Mouse (Mus musculus) adrenal gland, postnatal 14 days (tissue): ENCODE data around the gene Samd8. TPM values are rescaled to one million over a fixed set of nuclear protein-coding genes. Genes with fewer than 3 reads are reported as not detected.

Experiments
- DNase-seq: peaks from one replicate; pipeline ENCODE4 v3.0.0; 2021; ENCODE audit warnings: mixed read lengths
- long read RNA-seq, 2 experiments: library from polyadenylated mRNA; stranded (forward); transcript quantifications; one replicate each; pipeline ENCODE4 v2.0.0; 2021
- total RNA-seq: library from RNA; stranded (reverse); gene quantifications from 2 replicates; pipeline ENCODE4 v1.2.3, GENCODE M21; 2021

Samd8 gene
- total RNA-seq: 36.1 and 36.9 TPM in 2 replicates
- long read RNA-seq, experiment 1, partial matches to known transcripts: 1 of 8 reads
- long read RNA-seq, experiment 1, other reads (novel, unspliced or antisense): 3 of 8 reads
- long read RNA-seq, experiment 2, partial matches to known transcripts: 0 of 4 reads
- long read RNA-seq, experiment 2, other reads (novel, unspliced or antisense): 0 of 4 reads

DNA sequence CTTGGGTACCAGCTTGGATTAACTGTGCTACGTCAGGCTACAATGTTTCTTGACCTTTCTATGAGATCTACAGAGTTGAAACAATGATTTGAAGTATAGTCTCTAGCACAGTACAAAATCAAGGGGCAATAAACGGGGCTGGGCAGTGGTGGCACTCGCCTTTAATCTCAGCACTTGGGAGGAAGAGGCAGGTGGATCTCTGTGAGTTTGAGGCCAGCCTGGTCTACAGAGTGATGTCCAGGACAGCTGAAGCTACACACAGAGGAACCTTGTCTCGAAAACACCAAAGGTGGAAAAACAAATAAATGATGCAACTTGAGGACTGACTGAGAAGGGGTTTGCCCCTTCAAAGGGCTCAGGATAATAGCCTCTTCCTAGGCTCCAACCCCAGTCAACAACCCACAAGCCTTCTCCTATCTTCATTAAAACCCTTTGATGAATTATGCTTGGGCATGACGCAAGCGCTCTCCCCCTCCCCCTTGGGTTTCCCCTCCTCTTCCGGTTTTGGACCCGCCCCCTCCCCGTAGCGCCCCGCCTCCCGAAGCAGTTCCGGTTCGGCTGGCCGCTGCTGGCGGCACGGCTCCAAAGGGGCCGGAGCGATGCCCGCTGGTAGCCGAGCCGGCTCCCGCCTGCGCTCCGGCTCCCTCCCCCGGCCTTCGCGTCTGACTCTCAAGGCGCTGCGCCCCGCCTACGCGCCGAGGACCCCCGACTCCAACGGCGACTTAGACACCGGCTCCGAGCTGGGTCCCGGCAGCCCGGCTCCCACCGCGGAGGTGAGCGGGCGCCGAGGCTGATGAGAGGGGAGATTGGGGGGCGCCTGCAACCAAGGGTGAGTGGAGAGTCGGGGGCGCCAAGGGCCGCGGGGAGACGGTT, at the start of gene Samd8:
Samd8 (plus strand) TSS at position 524 of the 873 bp plus-strand sequence.
- DNase-seq: peak; percentile 95

DNA sequence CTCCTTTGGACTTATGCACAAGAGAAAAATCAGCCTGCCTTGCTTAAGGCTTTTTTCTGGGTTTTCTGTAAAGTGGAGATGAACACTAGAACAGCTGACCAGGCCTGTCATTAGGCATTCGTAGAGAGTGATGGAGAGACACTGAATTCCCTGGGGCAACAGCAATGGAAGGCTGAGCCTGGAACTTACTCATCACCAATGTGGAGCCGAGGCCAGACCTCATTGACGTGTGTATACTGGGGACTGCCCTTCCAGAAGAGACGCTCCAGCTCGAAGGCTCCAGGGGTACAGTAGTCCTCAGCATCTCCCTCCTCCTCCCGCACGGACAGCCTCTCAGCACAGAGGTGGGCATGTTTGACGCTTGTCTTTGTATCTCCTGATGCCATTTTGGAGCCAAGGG, 47.6 kb upstream of the Samd8 start:
- DNase-seq: no peak

DNA sequence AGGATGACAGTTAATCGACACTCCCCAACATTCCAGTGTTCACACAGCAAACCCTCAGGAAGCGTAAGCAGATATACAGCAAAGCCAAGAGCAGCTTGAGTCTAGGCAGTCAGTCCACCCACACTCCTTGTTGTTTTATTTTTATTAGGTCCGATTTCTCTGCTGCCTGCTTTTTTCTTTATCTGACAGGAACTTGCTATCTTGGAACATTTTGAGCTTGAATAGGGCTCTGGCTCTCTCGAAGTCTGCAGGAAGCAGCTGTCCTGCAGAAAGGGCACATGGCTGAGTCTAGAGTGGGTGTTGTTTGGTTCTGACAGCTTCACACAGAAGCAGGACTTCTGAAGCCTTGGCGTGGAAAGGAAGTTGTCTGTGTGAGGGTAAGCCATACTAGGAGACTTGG, 47.1 kb upstream of the Samd8 start:
- no peak for DNase-seq

DNA sequence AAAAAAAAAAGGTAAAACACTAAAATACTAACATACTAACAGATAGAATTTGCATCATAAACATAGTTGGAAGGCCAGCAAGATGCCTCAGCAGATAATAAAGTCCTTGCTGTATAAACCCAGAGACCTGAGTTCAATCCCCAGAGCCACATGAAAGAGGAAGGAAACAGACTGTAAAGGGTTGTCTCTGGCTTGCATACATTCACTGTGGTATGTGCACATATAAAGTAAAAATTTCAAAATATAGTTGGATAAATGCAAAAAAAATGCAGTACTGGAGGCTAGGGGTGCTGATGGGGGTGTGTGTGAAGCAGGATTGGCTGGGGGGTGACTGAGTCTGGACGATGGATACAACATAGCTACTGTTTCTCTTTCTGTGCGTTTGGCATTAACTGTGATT, 44.9 kb upstream of the Samd8 start:
- DNase-seq: no peak

DNA sequence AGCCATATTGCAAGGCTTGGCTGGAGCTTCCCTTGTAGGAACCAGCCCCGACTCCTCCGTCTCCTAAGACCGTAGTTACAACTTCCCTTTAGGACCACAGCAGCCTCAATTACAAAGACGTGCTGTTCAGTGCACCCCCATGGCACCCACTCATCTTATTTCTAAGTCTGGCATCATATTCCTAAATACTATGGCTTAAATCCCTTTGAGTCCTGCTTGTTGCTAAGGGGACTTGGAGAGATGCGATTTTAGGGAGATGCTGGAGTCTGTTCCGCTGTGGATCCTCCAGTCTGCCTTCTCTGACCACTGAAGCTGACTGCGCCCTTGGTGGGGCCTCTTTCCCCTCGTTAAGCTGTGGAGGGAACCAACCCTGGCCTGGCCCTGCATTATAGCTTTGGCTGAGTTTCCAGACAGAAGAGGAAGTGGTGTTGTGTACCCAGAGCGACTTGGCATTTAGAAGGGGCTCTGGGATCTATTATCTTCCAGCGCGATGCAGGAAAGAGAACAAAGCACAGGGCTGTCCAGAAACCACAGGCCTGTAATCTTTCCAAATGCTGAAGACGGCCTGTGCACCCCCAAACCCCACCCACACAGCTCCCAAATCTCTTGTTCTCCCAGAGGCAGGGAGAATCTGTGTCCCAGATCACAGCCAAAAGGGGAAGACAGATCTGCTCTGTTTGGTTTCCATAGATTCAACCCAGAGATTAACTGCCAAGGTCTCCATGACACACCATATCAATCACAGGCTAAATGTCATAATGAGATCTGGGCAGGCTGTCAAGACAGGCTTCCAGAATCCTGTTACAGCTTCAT, 43.4 kb upstream of the Samd8 start:
- peak; percentile 55 for DNase-seq

DNA sequence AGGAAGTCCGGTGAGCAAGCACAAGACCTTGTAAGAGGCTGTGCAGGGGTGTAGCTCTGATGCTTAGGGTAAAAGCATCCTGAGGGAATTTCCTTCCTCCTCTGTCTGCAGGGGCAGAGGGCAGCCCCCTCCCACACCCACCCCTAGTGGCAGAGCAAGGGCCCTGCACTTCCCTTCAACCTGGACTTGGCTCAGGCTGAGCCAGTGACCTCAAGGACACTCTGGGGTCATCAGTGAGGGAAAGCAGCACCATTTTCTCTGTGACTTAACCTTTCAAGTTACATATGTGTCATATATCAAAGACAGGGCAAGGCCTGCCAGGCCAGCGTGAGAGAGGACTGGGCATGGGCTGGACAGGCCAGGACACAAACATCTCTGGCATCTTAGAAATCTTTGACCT, 40.8 kb upstream of the Samd8 start:
- DNase-seq: peak; percentile 71

DNA sequence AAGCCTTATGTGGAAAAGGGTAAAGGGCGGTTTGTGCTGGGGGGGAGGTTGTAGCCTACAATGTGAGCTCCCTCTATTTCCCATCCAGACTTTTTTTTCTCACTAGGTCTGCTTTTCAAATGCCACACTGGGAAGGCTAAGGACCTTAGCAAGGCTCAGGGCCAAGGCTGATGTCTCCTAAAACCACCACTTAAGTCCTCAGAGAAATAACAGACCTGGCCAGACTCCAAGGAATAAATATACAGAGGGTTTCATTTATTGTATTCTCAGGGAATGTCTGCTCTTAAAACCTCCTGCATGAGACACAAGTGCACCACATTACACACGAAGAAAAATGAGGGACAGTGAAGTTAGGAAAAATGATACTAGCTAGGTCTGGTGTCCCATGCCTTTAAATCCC, 39.1 kb upstream of the Samd8 start:
- DNase-seq: no peak

DNA sequence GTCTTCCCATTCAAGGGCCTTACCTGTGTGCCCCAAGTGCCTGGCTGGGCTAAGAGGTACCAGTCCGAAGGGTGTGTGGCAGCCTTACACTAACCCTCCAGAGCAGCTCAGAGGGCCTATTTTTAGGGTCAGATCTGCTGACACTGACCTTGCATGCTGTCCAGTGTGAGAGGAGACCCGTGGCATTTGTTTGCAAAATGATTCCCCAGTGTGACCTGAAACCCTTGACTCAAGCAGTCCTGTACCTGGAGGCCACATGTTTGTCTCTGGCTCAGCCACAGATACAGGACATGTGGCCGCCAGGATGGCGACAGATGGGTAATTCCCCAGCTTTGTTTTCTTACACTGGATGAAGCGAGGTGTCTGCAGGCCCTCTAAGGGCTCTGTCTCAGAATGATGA, 35.8 kb upstream of the Samd8 start, which contains the start of gene Dupd1:
Dupd1 (minus strand) TSS at position 91 of the 400 bp plus-strand sequence.
- DNase-seq: no peak

DNA sequence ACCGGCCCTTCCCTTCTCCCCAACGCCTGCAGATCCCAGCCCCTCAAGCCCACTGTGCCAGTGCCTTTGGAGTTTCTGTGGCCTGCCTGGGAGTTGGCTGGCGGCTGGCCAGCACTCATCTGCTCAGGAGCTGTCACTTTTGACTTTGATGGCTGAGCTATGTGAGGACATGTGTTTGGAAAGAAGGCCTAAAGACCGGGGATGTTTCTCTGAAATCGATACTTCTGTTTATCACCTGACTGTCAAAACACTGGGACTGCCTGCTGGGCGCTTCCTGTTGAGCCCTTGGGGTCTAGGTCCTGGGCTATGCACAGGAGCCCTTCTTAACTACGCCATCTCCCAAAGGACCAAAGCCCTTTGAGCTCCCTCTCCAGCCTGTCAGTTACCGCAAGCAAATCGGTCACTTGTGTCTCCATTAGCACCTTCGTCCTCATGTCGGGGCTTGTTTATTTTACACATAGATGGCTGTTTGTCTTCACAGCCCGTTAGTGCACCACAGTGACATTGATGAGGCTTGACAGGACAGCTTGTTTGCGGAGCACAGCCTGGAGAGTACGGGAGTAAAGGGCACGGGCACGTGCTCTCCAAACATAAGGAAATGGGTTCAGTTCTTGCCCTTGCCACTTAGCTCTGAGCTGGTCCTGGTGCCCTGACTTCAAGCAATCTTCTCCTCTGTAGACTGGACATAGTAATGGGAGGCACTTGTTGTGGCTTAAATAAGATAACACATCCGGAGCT, 30.5 kb upstream of the Samd8 start:
- no peak for DNase-seq

DNA sequence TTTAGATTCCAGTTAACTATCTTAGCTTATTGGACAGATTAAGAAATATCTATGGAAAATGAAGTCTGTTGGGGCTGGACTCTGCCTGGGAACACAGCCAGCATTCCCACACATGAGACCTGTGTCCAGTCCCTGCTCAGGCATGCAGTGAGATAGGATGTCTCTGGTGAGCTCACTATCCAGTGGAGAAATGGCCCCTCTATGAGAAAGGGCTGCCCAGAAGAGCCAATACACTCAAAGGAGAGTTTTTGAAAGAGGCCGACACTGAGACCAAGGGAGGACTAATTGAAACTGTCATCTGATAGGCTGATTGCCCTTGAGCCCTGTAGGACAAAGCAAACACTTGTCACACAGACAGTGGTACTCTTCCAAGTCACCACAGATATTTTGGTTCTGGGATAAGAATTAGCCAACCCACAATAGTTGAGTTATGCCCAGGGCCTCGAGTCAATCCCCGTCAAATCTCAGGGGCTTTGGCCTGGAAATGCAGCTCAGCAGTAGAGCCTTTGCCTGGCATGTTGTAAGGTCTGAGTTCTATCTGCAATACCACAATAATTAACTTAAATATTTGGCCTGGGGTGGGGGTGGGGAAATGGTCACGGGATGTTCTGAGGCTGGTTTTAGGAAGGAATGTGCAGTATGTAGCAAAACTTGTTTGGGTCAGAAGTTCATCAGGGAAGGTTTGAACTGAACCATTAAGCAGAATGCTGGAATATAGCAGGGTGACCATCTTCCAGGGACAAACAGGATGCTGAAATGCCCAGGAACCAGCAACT, 29.7 kb upstream of the Samd8 start:
- DNase-seq: no peak

DNA sequence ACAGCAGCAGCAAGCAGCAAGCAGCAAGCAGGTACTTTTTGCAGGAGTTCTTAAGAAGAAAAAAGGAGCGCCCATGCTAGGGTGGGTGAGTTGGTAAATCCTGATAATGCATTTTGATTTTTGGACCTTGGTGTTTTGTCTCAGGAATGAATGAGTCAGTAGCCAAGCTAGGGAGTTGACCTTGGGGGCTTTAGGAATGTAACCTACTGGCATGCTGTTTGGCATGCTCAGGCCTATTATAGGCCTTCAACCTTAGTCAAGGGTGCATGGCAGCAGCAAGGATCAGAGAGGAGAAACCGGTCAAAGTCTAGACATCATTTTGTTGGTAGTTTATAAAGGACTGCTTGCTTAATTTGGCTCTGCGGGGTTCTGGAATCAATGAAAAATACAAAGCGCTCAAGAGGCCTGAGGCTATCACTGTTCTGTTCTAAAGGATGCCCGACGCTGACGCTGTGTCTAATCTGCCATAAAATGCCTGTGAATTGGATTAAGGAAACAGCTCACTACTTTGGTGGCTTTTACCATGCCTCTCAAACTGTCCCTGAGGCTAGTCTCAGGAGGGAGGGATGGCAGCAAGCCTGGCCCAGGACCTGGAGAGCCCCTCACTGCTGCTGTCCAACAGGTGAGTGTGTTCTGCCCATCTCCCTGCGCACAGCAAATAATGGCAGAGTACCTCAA, 28.2 kb upstream of the Samd8 start:
- DNase-seq: no peak

DNA sequence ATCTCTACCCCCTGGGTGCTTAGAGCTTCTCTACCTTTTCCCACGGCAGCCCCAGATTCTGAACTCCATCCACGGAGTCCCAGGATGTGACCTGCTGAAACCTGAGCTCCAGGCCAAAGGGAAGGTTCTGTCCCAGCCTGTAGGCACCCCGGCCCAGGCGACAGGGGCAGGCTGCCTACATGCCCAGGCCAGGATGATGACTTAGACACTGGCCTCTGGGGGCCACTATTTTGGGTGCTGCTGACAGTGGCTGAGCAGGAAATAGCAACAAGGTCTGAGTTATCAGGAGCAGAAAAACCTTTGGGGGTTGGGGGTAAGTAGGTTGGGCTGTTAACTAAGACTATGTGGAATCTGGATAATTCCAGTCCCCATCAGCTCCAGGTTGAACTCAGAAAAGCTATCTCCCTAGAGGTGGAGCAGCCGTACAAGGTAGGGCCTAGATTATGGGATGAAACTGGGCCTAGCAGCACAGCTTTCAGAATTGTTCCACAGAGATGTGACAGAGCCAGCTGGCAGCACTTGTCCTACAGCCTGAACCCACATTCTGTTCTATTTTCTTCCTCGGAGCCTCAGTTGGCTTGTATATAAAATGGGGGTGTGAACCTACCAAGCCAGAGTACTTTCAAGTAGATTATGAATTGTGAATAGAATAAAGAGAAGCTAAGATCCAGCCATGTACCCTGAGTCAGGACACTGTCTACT, 21.1 kb upstream of the Samd8 start:
- DNase-seq: no peak

DNA sequence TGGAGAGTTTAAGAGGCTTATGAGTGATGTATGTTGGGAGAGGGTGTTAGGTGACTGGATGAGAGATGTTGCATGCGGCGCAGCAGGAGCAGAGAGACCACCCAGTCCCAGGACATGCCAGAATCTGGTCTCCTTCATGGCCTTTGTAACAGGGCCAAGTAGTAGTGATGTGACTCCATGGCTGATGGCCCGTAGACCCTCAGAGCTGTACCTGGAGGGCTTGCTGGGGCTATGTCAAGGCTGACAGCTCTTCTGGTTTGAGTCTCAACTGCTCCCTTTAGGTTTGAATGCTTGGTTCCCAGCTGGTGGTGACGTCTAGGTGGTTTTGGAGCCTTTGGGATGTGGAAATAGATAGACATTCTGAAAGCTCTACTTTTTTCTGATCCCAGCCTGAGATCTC, 20.4 kb upstream of the Samd8 start:
- DNase-seq: no peak

DNA sequence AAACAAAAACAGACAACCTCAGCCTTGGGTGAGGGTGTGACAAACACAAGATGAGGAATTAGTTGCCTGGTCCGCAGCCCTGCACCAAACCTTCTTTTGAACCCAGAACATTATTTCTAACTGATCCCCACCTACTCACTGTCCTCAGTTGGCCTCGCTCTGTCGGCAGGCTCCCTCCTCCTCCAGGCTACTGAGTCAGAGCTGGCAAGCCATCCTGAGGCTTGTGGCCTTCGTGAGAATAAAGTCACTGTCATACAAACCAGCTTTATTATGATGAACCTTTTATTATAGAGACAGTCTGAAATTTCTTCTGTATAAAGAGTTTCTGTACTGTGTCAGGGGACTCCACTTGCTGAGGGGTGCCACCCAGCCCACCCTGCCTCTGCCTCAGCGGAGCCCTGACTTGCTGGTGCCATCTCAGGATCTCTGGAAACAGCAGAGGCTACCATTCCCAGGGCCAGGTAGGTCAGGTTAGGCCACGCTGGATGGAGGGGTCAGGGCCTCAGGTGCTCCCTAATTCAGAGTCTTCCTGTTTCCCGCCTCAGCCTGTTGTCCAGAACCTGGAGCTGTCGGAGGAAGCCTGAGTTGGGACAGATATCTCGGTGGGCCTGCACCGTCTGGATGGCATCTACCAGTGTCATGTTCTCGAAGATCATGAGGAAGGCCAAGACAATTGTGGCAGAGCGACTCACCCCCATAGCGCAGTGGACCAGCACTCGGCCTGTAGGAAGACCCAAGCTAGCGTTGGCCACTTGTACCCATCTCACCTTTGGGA, 17.0 kb upstream of the Samd8 start:
- no peak for DNase-seq

DNA sequence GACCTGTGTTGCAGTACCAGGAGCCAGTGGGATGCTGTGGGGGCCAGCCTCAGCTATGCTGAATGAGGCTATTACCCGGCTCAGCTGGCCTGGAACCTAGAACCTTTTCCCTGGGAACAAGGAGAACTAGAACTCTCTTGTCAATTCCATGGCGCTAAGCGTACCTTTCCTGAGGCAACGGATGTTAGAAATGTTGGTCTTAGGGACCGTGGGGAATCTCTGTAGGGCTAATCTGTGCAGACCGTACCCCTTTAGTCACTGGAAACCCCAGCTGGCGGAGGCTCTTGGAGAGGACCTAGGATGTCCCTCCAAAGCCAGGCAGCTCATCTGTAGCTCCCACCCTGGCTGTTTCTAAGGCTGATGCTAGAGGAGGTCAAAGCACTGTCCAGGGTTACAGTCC, 10.0 kb upstream of the Samd8 start:
- DNase-seq: no peak

DNA sequence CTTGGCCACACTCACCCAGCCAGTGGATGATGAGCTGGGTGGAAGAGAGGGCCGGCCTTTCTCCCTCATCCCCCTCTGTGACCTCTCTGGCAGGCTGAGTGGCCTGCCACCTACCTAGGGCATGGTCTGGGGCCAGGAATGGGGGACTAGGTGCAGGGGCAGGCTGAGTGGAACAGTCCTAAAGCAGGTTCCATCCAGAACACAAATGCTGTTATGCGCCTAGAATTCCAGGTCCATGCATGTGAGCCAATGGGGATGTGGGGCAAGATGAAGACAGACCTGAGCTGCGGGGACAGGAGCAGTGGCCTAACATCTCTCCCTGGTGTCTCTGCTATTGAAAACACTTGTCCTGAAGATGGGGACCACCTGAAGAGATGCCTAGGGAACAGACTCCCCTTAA, 9.0 kb upstream of the Samd8 start:
- no peak for DNase-seq

DNA sequence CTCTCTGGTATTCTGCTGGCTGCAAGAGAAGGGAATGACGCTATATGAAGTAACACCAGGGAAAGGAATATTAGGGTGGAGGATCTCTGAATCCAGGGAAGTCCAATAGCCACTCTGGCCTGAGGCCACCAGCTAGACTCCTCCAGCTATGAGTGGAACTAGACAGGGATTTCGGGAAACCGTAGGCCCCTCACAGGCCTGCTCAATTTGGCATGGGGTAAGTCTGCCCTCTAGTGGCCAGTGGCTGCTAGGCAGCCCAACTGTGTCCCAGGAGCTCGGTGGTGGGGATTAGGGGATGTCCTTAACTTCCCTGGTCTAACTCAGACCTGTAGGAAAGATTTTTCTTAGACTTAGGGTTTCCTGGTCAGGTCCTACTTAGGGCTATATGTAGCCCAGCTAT, 8.5 kb upstream of the Samd8 start:
- DNase-seq: peak; percentile 90

DNA sequence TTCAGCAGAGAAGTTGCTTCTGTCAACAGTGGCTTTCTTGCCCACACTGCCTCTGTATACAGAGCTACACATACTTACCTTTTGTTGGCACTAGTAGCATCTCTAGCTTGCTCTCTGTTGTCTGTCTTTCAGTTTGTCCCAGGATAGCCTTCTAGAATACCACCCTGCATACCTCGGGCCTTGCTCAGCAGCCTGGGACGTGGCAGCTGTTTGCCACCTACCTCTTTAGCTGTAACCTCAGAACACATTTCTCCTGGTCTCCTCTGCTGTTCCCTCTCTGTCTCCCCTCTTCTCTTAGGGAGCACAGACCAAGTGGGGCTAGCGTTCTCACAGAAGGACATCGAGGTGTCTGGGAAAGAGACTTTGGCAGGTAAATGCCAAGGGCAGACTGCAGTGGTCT, 7.9 kb upstream of the Samd8 start:
- DNase-seq: no peak

DNA sequence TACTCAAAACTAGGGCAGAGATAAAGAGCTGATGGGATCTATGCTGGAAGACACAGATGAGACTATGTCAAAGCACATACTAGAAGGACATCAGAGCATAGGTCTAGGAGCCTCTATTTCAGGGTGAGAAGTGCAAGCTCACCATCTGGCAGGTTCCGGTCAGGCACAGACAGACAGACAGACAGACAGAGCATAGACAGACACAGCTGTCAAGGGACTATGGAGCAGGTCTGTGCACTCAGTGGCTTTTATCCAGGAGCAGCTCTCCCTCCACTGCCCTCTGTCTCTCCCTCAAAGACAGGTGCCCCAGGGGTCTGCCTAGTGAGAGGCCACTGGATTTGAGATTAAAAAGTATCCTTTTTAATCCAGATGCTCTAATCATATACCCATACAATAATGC, 6.2 kb upstream of the Samd8 start:
- DNase-seq: no peak
